Mouse (Mus musculus) lung, postnatal 0 days (tissue): ENCODE data around the gene Ctxn2.

Experiments used
- CTCF ChIP-seq: IDR thresholded peaks from 2 replicates; pipeline ENCODE4 v1.5.1; 2016; ENCODE audit warnings: antibody characterized with exemption, mild to moderate bottlenecking
- EP300 ChIP-seq: IDR thresholded peaks from 2 replicates; pipeline ENCODE4 v1.6.1; 2016; ENCODE audit warnings: antibody characterized with exemption, mild to moderate bottlenecking, control low read depth

DNA sequence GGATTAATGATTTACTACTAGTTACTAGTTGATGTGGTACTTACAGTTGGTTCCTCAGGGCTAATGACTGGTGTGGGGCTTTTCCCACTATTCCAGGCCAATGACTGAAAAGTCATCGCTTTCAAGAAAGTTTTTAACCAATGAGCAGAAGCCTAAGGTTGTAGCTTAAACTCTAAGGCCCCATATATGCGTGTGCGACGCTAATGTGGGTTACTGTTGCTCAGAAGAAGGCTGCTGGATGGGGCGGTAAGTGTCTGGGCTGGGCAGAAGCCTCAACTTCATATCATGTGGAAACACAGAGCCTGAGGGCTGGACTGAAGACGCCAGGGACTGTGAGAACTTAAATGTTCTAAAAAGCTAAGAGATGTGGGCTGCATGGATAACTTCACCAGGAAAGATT, 15.9 kb downstream of the Ctxn2 start, which contains the start of gene Slc12a1:
- TF ChIP-seq CTCF (no peak), EP300 (no peak)
